Comparison of ENCODE assay signal across 7 mouse cellular contexts in the genomic region with DNA sequence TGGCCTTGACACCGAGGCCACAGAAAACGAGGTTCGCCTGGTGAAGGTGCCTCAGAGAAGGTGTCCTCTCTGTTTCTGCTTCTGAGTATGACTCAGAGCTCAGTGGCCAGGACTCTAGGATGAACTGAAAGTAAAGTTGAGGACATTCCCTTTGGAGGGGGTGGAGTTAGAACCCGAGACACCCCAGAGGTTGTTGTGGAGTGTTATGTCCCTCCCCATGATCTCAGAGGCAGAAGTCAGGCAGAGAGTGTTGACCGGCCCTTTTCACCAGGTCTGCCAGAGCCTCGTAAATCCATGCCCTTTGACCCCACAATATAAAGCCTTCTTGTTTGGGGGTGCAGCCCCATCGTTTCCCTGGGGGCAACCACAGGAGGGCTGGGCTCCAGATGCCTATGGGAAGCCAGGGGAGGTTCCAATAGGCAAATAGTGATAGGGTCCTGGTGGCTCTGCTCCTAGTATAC. TPM values are rescaled to one million over a fixed set of nuclear protein-coding genes. Genes with fewer than 3 reads are reported as not detected.
DNase-seq lines count a peak whose midpoint lies in the region; ATAC-seq and TF ChIP-seq lines count a peak whose summit lies in the region.

No protein-coding gene starts in this region.

- no peak for TF ChIP-seq CTCF in liver, embryonic 14.5 days (IDR thresholded peaks at IDR 0.05; ENCODE audit: low read depth)

- H3K36me3 ChIP-seq in neural tube, embryonic 11.5 days (ENCODE audit: control insufficient read depth, insufficient read depth, low read length): no peaks in the 10 kb centered on the region
- H3K36me3 ChIP-seq in forebrain, embryonic 16.5 days (ENCODE audit: control insufficient read depth, insufficient read depth): no peaks in the 10 kb centered on the region
- no peaks in the 10 kb centered on the region for H3K36me3 ChIP-seq in liver, embryonic 14.5 days (replicated peaks; ENCODE audit: control insufficient read depth, insufficient read depth, low read depth)

- H3K9me3 ChIP-seq in neural tube, embryonic 11.5 days (ENCODE audit: control insufficient read depth, low read length): no peaks in the 10 kb centered on the region
- no peaks in the 10 kb centered on the region for H3K9me3 ChIP-seq in forebrain, embryonic 16.5 days (ENCODE audit: control insufficient read depth, low read length)
- no peaks in the 10 kb centered on the region for H3K9me3 ChIP-seq in liver, embryonic 14.5 days (ENCODE audit: control insufficient read depth, low read length)

- peak overlapping the region; percentile 15 for H3K27ac ChIP-seq in neural tube, embryonic 11.5 days (ENCODE audit: low read depth, low read length)
- H3K27ac ChIP-seq in forebrain, embryonic 16.5 days (ENCODE audit: low read length): peak overlapping the region; percentile 22
- H3K27ac ChIP-seq in liver, embryonic 14.5 days: no peak overlapping the region

- no peaks in the 10 kb centered on the region for H3K27me3 ChIP-seq in neural tube, embryonic 11.5 days (ENCODE audit: control insufficient read depth, insufficient read depth, low read length)
- H3K27me3 ChIP-seq in forebrain, embryonic 16.5 days (replicated peaks; ENCODE audit: control insufficient read depth, insufficient read depth, low read length): no peaks in the 10 kb centered on the region
- no peaks in the 10 kb centered on the region for H3K27me3 ChIP-seq in liver, embryonic 14.5 days (ENCODE audit: control insufficient read depth, insufficient read depth, low read length)

- no peak for DNase-seq in neural tube, embryonic 11.5 days (ENCODE audit: low spot score)
- DNase-seq in neural tube, embryonic 10.5 days (ENCODE audit: extremely low spot score, low spot score): no peak
- no peak for DNase-seq in liver, embryonic 14.5 days (ENCODE audit: low read depth in 3 of 3, low spot score in 3 of 3)
- no peak for DNase-seq in cerebellum, postnatal 4 days (ENCODE audit: low spot score in 2 of 2)
- DNase-seq in ovary, postnatal 36 days (ENCODE audit: low spot score): no peak
- no peak for DNase-seq in thymus, postnatal 36 days

- TF ChIP-seq EP300 in liver, embryonic 14.5 days (IDR thresholded peaks at IDR 0.05; ENCODE audit: low read depth): no peak

- WGBS in neural tube, embryonic 11.5 days: 27% methylated on average over 7 of the region's 7 CpGs
- 31% methylated on average over 7 of the region's 7 CpGs for WGBS in forebrain, embryonic 16.5 days
- 54% methylated on average over 7 of the region's 7 CpGs for WGBS in liver, embryonic 14.5 days (ENCODE audit: insufficient replicate concordance)

- no peak for ATAC-seq in neural tube, embryonic 11.5 days (ENCODE audit: insufficient read depth, low FRiP score, low TSS enrichment)
- ATAC-seq in forebrain, embryonic 16.5 days: no peak
- no peak for ATAC-seq in liver, embryonic 14.5 days (ENCODE audit: insufficient read depth)

- H3K4me1 ChIP-seq in neural tube, embryonic 11.5 days (ENCODE audit: control insufficient read depth, insufficient read depth, low read length): peaks cover 67% of the 10 kb centered on the region
- peaks cover 91% of the 10 kb centered on the region for H3K4me1 ChIP-seq in forebrain, embryonic 16.5 days (replicated peaks; ENCODE audit: control insufficient read depth, insufficient read depth, low read length)
- H3K4me1 ChIP-seq in liver, embryonic 14.5 days (replicated peaks; ENCODE audit: control insufficient read depth in 2 of 2, insufficient read depth in 2 of 2, low read length in 1 of 2): peaks cover 38 to 77% of the 10 kb centered on the region in 2 experiments

- H3K4me2 ChIP-seq in neural tube, embryonic 11.5 days (ENCODE audit: low read depth): 0 out of 2 replicates have a peak overlapping the region, but pooled peaks have one; percentile 2
- H3K4me2 ChIP-seq in forebrain, embryonic 16.5 days (ENCODE audit: low read length): peak overlapping the region; percentile 39
- peak overlapping the region; percentile 14; the same call in 1 of the 2 replicates for H3K4me2 ChIP-seq in liver, embryonic 14.5 days (ENCODE audit: low read depth)

- no peak overlapping the region for H3K9ac ChIP-seq in neural tube, embryonic 11.5 days (ENCODE audit: low read length)
- 0 out of 2 replicates have a peak overlapping the region, but pooled peaks have one; percentile 1 for H3K9ac ChIP-seq in forebrain, embryonic 16.5 days (replicated peaks; ENCODE audit: low read depth, low read length)
- H3K9ac ChIP-seq in liver, embryonic 14.5 days (replicated peaks): no peak overlapping the region

- no peak overlapping the region for H3K4me3 ChIP-seq in neural tube, embryonic 11.5 days (ENCODE audit: low read depth, low read length)
- H3K4me3 ChIP-seq in forebrain, embryonic 16.5 days (replicated peaks; ENCODE audit: low read length): no peak overlapping the region
- H3K4me3 ChIP-seq in liver, embryonic 14.5 days (ENCODE audit: insufficient read depth in 1 of 2, low read depth in 2 of 2, low read length in 2 of 2): no peak overlapping the region

RNA-seq across cellular contexts. Expression of a gene that starts 5.9 kb away (rescaled TPM):
- 14.3 and 17.0 TPM in 2 replicates for polyA plus RNA-seq in neural tube, embryonic 11.5 days (2014; fragmentation: Nextera tagmentation; extraction: Ambion mirVana)
- polyA plus RNA-seq in forebrain, embryonic 16.5 days (2015; fragmentation: Nextera tagmentation; extraction: Ambion mirVana): 78.3 and 80.5 TPM in 2 replicates
- 1.8 and 2.2 TPM in 2 replicates for polyA plus RNA-seq in liver, embryonic 14.5 days (2012; rRNA removed)
- 1.0 and 1.2 TPM in 2 replicates for polyA plus RNA-seq in liver, embryonic 14.5 days (2014; fragmentation: Nextera tagmentation; extraction: Ambion mirVana)
